Mouse (Mus musculus) Muller cell, postnatal 12 days (primary cell): ENCODE data around the gene G430095P16Rik.

ENCODE experiments used
- DNase-seq: peaks from one replicate; pipeline ENCODE4 v3.0.0-alpha.2; 2015; ENCODE audit errors: inconsistent ontology term

Gene G430095P16Rik

DNA sequence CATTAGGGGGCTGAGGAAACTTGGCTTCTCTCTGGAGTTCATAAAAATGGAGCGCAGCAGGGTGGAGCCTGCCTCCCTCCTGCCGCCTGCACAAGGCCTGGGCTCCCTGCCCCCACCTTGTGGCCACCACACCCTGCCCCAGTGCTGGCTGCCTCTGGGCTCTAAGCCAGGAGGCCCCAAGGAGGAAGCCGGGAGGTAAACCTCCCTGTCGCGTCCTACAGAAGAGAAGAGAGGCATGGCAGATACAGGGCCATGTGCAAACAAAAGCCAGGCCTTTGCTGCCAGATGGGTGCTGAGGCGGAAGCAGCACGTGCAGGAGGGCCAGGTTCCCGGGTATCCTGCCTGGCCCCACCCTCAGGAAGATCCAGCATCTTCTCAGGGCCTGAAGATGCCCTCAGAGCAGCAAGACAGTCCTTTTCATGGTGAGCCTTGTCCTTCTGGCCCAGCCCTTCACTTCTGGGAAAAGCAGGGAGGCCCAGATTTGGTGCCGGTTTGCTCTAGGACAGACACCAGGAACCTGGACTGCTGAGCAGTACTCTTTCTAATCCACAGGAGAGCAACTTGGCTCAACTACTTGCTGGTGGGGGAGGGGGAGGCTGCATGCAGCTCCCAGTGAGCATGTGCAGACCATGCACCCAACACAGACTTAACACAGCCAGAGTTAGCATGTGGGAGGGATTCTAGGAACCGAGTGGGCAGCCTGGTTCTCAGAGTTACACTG, at the start of gene G430095P16Rik:
G430095P16Rik (plus strand) TSS at position 158 of the 721 bp plus-strand sequence.
- DNase-seq, result peak; percentile 89

DNA sequence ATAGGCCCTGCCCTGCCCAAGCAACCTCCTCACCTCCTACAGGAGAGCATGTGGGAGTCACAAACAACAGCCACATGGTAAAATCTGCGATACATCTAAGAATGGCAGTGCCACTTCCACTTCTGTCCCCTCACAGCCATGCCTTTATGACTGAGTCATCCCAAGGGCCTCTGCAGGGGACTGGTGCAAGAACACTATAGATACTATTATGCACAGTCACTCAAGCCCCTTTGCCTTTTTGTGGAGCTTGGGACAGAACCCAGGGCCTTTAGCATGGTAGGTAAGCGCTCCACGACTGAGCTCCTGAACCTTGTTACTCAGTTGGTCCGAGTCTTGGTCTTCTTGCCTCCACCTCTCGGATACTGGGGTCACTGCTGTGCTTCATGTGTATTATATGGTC, 45.5 kb upstream of the G430095P16Rik start:
- DNase-seq, result no peak

DNA sequence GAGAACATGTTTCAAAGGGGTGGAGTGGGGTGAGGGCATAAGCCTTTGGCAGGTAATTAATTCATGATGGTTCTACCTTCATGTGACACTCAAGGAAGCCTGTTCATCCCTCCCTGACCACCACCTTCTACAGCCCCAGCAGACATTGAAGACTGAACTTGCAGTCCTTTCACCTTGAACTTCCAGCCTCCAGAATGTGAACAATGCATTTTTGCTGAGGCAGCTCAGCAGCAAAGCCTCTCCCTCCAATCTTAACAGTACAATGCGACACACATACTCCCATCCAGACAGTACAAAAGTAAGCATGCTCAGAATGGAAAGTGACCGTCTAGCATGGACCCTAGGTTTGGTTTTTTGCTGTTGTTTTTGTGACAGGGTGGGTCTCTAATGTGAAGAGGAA, 41.3 kb upstream of the G430095P16Rik start:
- no peak for DNase-seq

DNA sequence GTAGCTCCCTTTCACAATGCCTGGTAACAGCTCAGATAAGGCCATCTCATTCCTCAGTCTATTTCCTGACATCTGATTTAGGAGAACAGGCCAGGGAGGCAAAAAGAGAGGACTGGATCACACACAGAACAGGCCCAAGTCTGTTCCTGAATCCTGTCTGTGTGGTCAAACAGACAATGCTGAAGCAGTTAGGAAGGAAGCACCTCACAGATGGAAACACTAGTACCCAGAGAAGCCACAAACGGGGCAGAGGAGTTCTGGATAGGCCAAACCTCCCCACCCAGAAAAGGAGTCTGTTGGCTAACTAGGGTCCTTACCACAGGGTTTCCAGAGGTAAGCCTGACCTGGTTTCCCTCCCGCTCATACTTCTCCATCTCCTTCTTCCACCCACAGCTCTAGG, 40.5 kb upstream of the G430095P16Rik start:
- no peak for DNase-seq

DNA sequence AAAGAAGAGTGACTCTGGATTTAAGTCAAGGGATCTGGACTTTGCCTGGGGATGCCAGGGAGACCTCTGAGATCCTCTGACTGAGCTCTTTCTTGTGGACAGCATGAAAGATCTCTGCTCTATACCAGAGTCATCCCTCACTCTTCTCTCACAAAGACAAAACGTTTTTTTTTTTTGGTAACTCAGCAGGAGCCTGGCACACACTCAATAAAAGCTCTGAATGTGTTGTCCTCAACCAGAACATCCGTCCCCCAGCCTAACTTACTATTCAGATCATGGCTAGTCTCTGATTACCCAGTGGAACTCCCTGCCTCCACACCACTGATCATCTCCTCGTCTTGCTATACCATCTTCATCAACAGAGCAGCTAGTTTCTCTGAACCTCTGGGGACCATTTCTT, 38.3 kb upstream of the G430095P16Rik start:
- DNase-seq, result peak; percentile 70

DNA sequence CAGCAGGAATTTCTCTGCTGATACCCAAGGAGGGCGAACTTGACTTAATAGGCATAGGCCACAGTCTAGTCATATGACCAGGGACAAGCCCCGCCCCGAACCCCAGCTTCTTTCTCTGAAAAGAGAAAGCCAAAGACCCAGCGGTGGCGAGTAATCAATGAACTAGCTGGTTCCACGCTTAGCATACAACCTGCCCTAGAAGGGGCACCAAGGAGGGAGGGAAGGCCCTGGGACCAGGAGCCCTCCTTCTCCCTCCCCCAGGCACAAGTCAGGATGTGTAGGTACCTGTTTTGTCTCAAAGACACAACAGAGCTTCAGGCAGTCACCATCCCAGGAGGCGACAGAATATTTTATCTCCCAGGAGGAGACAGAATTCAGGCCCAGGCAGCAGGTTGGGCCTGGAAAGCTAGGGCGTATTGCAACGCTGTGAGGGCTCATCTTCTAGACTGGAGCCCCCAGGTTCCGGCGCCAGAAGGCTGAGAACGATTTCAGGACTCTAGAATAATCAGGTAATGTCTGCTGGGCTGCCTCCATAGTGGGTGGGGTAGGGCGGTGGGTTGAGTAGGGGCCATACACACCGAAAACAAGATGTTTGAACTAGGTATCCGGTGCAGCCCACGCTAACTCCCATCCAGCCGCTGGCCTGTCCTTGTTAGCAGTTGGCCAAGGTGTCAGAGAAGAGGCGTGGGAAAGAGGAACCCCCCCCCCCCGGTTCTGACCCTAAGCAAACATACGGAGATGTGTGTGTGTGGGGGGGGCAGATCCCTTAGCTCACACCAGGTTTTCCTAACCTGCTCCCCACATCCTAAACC, 36.4 kb upstream of the G430095P16Rik start, which contains the start of gene Trmt1:
Trmt1 (plus strand) TSS at position 117 of the 812 bp plus-strand sequence.
- peak; percentile 64 for DNase-seq

DNA sequence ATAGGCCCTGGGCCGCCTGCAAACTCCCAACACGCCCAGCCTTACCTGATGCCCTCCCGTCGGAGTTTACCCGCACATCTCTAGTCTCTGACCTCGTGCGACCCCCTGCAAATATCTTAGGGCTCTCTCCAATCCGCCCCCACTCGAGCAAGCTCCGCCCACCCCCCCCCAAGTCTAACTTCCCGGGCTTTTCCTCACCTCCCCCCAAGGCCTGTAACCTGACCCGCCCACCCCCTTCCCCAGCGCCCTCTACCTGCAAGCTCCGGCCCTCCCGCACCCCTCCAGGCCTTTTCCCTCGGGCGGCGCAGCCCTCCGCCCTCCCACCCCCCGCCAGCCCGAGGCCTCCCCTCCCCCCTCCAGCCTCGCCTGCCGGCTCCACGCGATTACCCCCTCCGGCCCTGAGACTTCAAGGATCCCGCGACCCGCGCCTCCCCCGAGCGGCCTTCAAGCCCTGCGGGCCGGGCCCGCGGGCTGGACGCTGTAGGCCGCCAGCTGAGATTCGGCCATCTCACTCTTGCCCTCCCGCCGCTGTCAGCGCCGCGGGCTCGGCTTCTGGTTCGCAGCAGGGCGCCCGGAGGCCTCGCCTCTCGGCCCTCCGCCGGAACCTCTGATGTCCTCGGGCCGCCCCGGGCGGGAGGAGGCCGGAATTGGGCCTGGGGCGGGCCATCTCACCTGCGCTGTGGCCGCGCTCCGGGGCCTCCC, 35.7 kb upstream of the G430095P16Rik start:
- peak; percentile 76 for DNase-seq

DNA sequence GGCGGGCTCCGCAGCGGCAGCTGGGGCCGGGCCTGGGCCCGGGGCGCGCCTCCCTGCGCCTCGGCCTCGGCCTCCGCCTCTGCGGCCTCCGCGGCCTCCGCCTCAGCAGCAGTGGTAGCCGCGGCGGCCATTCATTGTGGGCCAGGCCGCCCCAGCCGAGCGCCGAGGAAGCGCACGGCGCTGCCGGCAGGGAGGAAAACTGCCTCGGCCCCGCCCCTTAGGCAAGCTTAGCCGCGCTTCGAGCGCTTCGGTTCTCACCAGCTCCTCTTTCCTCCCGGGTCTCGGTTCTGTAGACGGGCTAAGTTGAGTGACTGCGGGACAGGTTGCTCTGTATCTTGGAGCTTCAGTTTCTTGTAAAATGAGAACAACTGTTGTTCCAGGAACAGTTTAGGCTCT, 35.1 kb upstream of the G430095P16Rik start, which contains the start of gene Nacc1:
Nacc1 (minus strand) TSS at position 158 of the 396 bp plus-strand sequence.
- peak; percentile 88 for DNase-seq

DNA sequence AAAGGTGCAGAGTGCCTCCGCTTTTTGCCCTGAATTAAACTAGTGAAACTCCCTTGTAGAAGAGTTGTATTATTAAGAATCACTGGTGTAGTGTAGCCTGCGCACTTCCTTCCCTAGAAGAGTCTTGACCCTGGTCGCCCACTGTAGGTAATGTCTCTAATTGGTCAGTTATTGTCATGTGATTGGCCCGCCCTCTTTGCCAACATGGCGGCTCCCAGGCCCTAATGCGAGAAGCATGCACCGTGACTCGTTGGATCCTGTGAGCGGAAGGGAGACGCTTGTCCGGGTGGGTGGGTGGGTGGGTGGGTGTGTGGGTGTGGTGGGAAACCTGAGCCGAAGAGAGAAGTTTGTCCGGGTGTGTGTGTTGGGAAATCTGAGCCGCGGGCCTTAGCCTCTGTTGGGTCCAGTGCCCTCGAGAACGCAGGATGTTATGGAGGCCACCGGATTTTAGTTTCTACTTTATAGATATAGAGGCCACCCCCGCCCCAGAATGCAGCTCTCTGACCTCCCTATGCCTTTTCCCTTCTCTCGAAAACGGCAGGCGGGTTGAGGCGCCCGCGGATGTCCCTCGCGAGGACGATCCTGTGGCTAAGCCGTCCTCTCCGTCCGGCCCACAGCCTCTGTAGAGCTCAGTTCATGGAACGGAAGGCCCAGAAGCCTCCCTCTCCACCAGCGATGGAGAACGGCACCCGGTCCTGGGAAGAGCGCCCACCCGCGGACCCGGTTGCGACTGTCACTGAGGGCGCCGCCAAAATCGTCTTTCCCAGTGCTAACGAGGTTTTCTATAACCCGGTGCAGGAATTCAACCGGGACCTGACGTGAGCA, 33.5 kb upstream of the G430095P16Rik start:
- peak; percentile 78 for DNase-seq

DNA sequence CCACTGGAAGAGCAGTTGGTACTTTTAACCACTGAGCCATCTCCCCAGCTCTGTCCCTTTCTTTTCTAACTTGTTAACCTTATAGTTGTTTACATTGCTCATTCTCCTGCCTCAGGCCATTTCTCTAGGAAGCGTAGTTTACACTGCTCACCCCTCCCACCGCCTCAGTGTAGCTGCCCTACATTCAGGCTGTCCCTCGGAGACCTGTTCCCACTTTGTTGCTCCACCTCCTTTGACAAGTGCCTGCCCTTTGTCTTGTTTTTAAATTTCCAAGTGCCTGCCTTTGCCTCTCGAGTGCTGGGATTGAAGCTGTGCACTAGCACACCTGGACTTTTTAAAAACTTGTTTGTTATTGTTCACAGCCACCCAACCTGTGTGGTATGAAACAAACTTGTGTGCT, 29.5 kb upstream of the G430095P16Rik start:
- DNase-seq, result no peak

DNA sequence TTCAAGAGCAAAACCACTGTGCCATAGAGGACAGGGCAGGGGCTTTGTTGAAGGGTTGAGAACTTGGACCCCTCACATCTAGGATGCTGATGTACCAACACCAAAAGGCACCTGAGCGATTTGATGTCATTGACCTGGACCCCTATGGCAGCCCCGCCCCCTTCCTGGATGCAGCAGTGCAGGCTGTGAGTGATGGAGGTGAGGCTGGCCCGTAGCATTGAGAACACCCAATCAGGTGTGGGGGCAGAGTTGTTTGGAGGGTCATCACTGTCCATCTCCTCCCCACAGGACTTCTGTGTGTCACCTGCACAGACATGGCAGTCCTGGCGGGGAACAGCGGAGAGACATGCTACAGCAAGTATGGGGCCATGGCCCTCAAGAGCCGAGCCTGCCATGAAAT, 27.7 kb upstream of the G430095P16Rik start:
- DNase-seq, result no peak

DNA sequence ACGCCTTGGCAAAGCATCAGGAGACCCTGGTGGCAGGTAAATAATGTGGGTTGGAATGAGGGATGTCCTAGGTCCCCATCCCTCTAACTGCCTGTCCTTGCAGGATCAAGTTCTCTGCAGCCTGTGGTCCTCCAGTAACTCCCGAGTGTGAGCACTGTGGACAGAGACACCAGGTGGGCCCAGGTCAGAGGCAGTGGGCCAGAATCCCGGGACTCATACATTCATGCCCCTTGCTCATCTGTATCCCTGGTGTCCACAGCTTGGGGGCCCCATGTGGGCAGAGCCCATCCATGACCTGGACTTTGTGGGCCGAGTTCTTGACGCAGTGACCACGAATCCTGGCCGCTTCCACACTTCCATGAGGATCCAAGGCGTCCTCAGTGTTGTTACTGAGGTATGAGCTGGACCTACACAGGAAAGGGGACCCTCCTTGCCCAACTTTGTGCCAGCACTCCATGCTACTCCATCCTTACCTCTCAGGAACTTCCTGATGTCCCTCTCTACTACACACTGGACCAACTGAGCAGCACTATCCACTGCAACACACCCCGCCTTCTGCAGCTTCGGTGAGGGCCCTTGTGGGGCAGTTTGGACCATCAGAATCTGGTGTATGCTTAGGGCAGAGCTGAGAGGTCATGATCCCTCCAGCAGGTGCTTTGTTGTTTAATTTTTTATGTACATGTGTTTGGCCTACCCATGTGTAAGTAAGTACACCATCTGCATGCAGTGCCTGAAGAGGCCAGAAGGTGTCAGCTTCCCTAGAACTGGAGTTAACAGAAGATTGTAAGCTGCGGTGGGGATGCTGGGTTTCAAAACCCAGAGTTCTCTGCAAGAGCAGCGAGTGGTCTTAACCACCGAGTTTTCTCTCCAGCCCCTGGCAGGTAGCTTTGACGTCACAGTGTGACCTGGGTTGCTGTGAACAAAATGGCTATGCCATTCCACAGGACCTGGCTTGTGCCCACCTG, 25.4 kb upstream of the G430095P16Rik start:
- DNase-seq, result no peak

DNA sequence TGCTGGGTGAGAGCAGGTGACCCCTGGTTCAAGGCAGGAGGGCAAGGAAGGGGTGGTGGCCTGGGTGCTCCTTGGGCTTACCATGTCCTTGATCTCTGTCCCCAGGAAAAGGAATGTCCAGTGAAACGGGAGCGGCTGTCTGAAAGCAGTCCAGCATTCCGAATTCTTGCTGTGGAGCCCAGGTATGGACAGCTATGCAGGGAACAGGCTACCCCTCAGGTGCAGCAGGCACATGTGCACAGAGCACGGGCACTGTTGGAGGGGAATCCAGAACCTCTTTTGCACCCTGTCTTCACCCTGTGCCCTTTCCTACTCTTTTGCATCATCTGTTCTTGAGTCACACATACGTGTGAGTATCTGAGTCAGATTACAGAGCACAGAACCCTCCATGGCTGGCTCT, 24.5 kb upstream of the G430095P16Rik start:
- DNase-seq, result no peak

DNA sequence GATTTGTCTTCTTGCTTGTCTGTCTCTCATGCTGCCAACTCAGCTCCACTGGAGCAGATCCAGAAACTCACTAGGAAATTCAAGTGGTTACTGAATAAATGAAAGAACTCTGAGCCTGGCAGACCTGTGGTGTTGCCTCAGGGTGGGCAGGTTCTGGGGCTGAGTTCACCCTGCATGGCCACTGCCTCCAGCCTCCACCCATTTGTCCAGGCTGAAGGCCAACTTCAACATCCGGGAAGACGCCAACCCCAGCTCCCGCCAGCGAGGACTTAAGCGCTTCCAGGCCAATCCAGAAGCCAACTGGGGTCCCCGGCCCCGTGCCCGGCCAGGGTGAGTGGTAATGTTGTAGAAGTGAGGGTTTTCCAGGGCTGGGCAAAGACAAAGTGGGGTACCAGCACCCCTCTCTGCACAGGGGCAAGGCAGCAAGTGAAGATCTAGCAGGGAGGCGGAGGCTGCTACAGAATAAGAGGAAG, 23.8 kb upstream of the G430095P16Rik start:
- peak; percentile 78 for DNase-seq

DNA sequence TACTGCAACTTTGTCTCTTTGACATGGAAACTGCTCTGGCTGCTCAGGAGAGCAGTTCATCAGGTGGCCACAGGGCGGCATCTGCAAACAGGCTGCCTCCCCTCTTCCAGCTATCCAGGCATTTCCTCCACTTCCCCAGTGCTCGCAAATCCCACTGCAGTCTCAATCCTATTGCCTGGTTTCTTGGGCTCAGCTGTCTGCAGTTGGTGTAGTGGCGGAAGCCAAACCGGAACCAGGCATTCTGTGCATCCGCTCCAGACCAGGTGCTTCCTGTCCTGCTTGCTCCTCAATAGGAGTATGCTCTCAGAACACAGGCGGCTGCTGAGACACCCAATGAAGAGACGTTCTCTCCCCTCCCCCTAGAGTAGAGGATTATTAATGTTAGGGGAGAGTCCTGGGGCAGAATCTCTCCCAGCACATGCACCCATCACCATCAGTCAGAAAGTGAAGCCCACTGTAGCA, 22.9 kb upstream of the G430095P16Rik start:
- no peak for DNase-seq

DNA sequence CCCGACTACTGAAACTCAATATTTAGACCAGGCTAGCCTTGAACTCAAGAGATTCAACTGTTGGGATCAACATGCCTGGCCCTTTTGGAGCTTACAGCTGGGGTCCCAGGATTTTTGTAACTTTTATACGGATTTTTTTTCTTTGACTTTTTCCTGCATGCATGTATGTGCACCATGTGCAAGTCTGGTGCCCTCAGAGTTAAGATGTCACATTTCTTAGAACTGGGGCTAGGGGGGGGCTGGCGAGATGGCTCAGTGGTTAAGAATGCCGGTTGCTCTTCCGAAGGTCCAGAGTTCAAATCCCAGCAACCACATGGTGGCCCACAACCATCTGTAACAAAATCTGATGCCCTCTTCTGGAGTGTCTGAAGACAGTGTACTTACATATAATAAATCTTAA, 22.3 kb upstream of the G430095P16Rik start:
- DNase-seq, result no peak

DNA sequence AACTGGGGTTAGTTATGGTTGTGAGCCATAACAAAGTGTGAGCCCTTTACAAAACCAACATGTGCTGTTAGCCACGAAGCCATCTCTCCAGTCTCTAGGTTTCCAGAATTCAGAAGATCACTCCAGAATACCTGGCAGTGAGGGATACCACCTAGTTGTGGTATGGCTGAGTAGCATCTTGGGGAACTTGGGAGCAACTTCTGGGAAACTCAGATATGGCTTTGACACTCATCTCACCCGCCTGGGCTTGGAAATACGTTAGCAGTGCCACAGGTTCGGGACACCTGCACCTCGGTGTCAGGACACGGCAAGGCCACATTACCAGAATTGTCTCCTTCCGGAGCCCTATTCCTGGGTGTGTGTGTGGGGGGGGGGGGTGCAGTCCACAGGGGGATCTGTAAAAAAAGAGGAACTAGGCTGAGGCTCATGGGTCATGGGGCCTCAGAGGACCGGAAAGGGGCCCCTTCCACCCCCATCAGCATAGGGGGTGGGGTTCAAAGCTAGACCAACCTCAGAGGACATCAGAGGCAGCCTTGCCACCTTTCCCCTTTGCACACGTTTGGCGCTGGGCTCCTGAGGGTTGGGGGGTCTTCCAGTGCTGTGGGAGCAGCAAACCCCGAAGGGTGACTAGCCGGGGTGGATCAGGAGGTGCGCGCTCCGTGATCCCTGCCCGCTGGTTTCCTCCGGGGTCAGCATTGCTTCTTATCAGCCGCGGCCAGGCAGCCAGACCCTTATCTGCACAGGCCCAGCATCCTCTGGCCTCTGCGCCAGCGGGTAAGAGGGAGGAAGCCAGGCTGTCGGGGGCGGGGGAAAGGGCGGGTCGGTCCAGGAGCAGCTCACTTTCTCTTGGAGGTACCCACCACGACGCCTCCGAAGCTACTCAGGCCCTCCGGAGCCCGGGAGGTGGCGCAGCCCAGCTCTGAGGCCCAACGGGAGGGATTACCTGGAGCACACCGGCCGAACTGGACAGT, 21.6 kb upstream of the G430095P16Rik start, which contains the start of gene Lyl1:
Lyl1 (plus strand) TSS at position 517 of the 971 bp plus-strand sequence.
- no peak for DNase-seq

DNA sequence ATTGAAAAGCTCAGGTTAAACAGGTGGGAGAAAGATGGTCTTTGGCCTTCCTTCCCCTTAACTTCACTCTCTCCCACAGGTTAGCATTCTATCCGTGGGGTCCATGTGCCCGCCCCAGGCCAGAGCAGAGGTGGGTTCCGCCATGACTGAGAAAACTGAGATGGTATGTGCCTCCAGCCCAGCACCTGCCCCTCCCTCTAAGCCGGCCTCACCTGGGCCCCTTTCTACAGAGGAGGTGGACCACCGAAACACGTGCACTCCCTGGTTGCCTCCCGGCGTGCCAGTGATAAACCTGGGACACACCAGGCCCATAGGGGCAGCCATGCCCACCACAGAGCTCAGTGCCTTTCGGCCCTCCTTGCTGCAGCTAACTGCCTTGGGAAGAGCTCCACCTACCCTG, 20.2 kb upstream of the G430095P16Rik start:
- no peak for DNase-seq
